Mouse (Mus musculus) gastrocnemius, postnatal 14 days (tissue): ENCODE results near the gene Itgb3. TPM values are rescaled to one million over a fixed set of nuclear protein-coding genes. Genes with fewer than 3 reads are reported as not detected.

ENCODE experiments used
- DNase-seq: peaks from one replicate; pipeline ENCODE4 v3.0.0; 2021; ENCODE audit warnings: mixed read lengths
- intact Hi-C: fragments of 180-260 bp; cut with DNase I; formaldehyde crosslinking; loops from one replicate; pipeline ENCODE4 v1.15.1; 2025; ENCODE audit warnings: low total_unique reads
- total RNA-seq, 2 experiments: library from RNA; stranded (reverse); gene quantifications; 2 replicates each; pipeline ENCODE4 v1.2.3; 2021

The Itgb3 gene
- total RNA-seq, 2 experiments from 2014 or later: 2.2 to 4.0 TPM

- no peak for DNase-seq
- intact Hi-C loops: loop anchor here (10.0 kb wide), 1 partner anchor 543 kb away; the partner anchor contains the start of gene Mettl2
Measured at GRCm38 (mm10) chr11:104581446-104582307, 26.1 kb upstream of the Itgb3 start.

GRCm38 (mm10) chr11:104582308-104582606, 25.5 kb upstream of the Itgb3 start:
- intact Hi-C loops: loop anchor here (10.0 kb wide), 1 partner anchor 543 kb away; the partner anchor contains the start of gene Mettl2
- DNase-seq: no peak

GRCm38 (mm10) chr11:104582630-104583364, 25.0 kb upstream of the Itgb3 start:
- intact Hi-C loops: loop anchor here (10.0 kb wide), 1 partner anchor 542 kb away; the partner anchor contains the start of gene Mettl2
- DNase-seq: no peak

GRCm38 (mm10) chr11:104585495-104585894, 22.3 kb upstream of the Itgb3 start:
- intact Hi-C loops: loop anchor here (10.0 kb wide), 1 partner anchor 539 kb away; the partner anchor contains the start of gene Mettl2
- no peak for DNase-seq

- DNase-seq: no peak
- intact Hi-C loops: loop anchor here (10.0 kb wide), 1 partner anchor 537 kb away; the partner anchor contains the start of gene Mettl2
Measured at GRCm38 (mm10) chr11:104587904-104588303, 19.9 kb upstream of the Itgb3 start.

GRCm38 (mm10) chr11:104588513-104588912, 19.3 kb upstream of the Itgb3 start:
- no peak for DNase-seq
- intact Hi-C loops: loop anchor here (10.0 kb wide), 1 partner anchor 536 kb away; the partner anchor contains the start of gene Mettl2

GRCm38 (mm10) chr11:104589570-104589969, 18.2 kb upstream of the Itgb3 start:
- no peak for DNase-seq
- intact Hi-C loops: loop anchor here (10.0 kb wide), 1 partner anchor 535 kb away; the partner anchor contains the start of gene Mettl2

GRCm38 (mm10) chr11:104590148-104590547, 17.7 kb upstream of the Itgb3 start:
- DNase-seq: peak; percentile 65
- intact Hi-C loops: no loop called here

GRCm38 (mm10) chr11:104592066-104592835, 15.5 kb upstream of the Itgb3 start:
- DNase-seq: no peak
- intact Hi-C loops: no loop called here

- intact Hi-C loops: no loop called here
- no peak for DNase-seq
Measured at GRCm38 (mm10) chr11:104596365-104596764, 11.4 kb upstream of the Itgb3 start.

- intact Hi-C loops: no loop called here
- no peak for DNase-seq
Measured at GRCm38 (mm10) chr11:104599265-104599945, 8.4 kb upstream of the Itgb3 start.

- no peak for DNase-seq
- intact Hi-C loops: no loop called here
Measured at GRCm38 (mm10) chr11:104600675-104601074, 7.1 kb upstream of the Itgb3 start.

GRCm38 (mm10) chr11:104604192-104604591, 3.6 kb upstream of the Itgb3 start:
- no peak for DNase-seq

GRCm38 (mm10) chr11:104608249-104608920, 585 bp downstream of the Itgb3 start:
- intact Hi-C loops: no loop called here
- DNase-seq: no peak

More at GRCm38 (mm10) chr11:104604192-104604591, 3.6 kb upstream of the Itgb3 start:
- intact Hi-C loops: no loop called here

GRCm38 (mm10) chr11:104609033-104609684, 1.4 kb downstream of the Itgb3 start:
- DNase-seq: no peak
- intact Hi-C loops: no loop called here

GRCm38 (mm10) chr11:104609733-104610132, 1.9 kb downstream of the Itgb3 start:
- intact Hi-C loops: no loop called here
- no peak for DNase-seq

GRCm38 (mm10) chr11:104611579-104612151, 3.9 kb downstream of the Itgb3 start:
- intact Hi-C loops: no loop called here
- DNase-seq: peak; percentile 17

GRCm38 (mm10) chr11:104613551-104613950, 5.8 kb downstream of the Itgb3 start:
- no peak for DNase-seq
- intact Hi-C loops: no loop called here
